Mouse (Mus musculus) myocyte (in vitro differentiated cells): ENCODE data around the gene Snx10.

Experiments used
- CEBPB ChIP-seq: IDR thresholded peaks from 2 replicates; pipeline ENCODE4 v1.6.1; 2011; ENCODE audit warnings: mild to moderate bottlenecking, moderate library complexity; ENCODE audit not compliant: poor library complexity, insufficient read depth, severe bottlenecking
- E2F4 ChIP-seq: IDR thresholded peaks from one replicate; pipeline ENCODE4 v1.6.1; 2011; ENCODE audit warnings: mild to moderate bottlenecking, control low read depth, moderate library complexity; ENCODE audit not compliant: insufficient read depth
- MAX ChIP-seq: IDR thresholded peaks from one replicate; pipeline ENCODE4 v1.6.1; 2011; ENCODE audit warnings: low read depth, mild to moderate bottlenecking, control low read depth
- MYOD1 ChIP-seq, 3 experiments: IDR thresholded peaks; one replicate each; pipeline ENCODE4 v1.6.1; 2011; ENCODE audit warnings: control low read depth in 2 of 3, low read depth in 2 of 3, mild to moderate bottlenecking in 2 of 3, moderate library complexity in 1 of 3; ENCODE audit not compliant: insufficient read length in 2 of 3, control insufficient read depth in 1 of 3
- MYOG ChIP-seq, 3 experiments: IDR thresholded peaks; one replicate each; pipeline ENCODE4 v1.6.1; 2011; ENCODE audit warnings: control low read depth in 2 of 3, low read depth in 2 of 3, mild to moderate bottlenecking in 2 of 3; ENCODE audit not compliant: insufficient read length in 2 of 3, control insufficient read depth in 1 of 3, insufficient read depth in 1 of 3
- POLR2A ChIP-seq: IDR thresholded peaks from one replicate; pipeline ENCODE4 v1.6.1; 2011; ENCODE audit warnings: low read depth, mild to moderate bottlenecking, control low read depth, moderate library complexity; ENCODE audit not compliant: insufficient read length
- POLR2AphosphoS2 ChIP-seq: IDR thresholded peaks from one replicate; pipeline ENCODE4 v1.6.1; 2011; ENCODE audit warnings: low read depth, control low read depth; ENCODE audit not compliant: insufficient read length
- SRF ChIP-seq: IDR thresholded peaks from one replicate; pipeline ENCODE4 v1.6.1; 2011; ENCODE audit warnings: low read depth; ENCODE audit not compliant: control insufficient read depth, insufficient read length
- TCF12 ChIP-seq: IDR thresholded peaks from one replicate; pipeline ENCODE4 v1.6.1; 2011; ENCODE audit warnings: mild to moderate bottlenecking, control low read depth; ENCODE audit not compliant: poor library complexity, insufficient read depth, severe bottlenecking
- TCF3 ChIP-seq: IDR thresholded peaks from one replicate; pipeline ENCODE4 v1.6.1; 2011; ENCODE audit warnings: low read depth, control low read depth; ENCODE audit not compliant: insufficient read length
- USF1 ChIP-seq: IDR thresholded peaks from one replicate; pipeline ENCODE4 v1.6.1; 2011; ENCODE audit warnings: low read depth, mild to moderate bottlenecking, control low read depth, moderate library complexity

DNA sequence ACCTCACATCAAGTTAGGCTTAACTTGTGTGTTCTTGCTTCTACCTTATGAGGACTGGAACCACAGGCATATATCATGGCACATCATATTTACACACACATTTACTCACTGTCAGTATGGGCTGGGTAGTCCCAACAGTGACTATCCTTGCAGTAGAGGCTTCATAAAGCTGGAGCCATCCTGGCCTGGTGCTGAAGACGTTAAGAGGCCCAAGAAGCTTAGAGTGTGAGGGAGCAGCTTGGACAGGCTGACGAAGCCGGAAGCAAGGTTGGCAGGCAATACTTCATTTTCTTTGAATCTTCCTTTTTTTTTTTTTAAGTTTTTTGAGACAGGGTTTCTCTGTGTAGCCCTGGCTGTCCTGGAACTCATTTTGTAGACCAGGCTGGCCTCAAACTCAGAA, 39.8 kb upstream of the Snx10 start:
- TF ChIP-seq POLR2A (no peak), TCF12 (no peak), E2F4 (no peak), POLR2AphosphoS2 (no peak), USF1 (no peak), MAX (no peak), SRF (no peak), MYOD1 (IDR thresholded peaks at IDR 0.05; ENCODE audit: control insufficient read depth in 1 of 3, insufficient read length in 2 of 3, low read depth in 2 of 3) (no peak), MYOG (IDR thresholded peaks at IDR 0.05; ENCODE audit: control insufficient read depth in 1 of 3, insufficient read depth in 1 of 3, insufficient read length in 2 of 3, low read depth in 2 of 3) (no peak), CEBPB (no peak), TCF3 (no peak)
